Mouse (Mus musculus): ENCODE data around the gene Slc7a1. TPM values are rescaled to one million over a fixed set of nuclear protein-coding genes. Genes with fewer than 3 reads are reported as not detected.

Gene Slc7a1
- total and polyA plus RNA-seq, 3 experiments: 64.1 to 133 (median 80.9) TPM

DNA sequence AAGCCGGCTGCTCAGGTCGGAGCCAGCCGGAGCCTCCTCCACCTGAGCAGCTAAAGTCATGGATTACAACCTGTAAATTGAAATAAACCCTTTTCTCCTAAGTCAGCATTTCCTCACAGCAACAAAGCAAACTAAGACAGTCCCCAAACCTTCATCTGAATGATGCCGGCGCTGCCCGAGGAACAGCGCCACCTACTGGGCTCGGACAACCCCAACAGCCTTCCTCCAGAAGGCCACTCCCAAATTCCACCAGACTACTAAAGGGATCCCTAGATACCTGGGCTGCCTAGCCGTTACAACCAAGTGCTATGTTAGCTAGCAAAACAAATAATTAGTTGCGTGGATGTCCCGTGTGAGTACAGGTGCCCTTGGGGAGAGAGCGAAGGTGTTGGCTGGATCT lies 24.2 kb downstream of the Slc7a1 start:
- no peaks in the 10 kb centered on the region for H3K27me3 ChIP-seq (ENCODE audit: control insufficient read depth in 1 of 2, insufficient read depth in 2 of 2, low read length in 2 of 2)
- TF ChIP-seq TCF12 (IDR thresholded peaks at IDR 0.05; ENCODE audit: low read depth, low read length): no peak
- no peak for TF ChIP-seq MYC (IDR thresholded peaks at IDR 0.05; ENCODE audit: low read depth, low read length)
- TF ChIP-seq CTCF (IDR thresholded peaks at IDR 0.05 in 2 of 3, conservative IDR thresholded peaks at IDR 0.05 in 1 of 3; ENCODE audit: control insufficient read depth in 1 of 3, insufficient read depth in 1 of 3, low read depth in 2 of 3, low read length in 3 of 3, poor library complexity in 1 of 3, severe bottlenecking in 1 of 3): peak; percentile 67 to 88 (median 79)
- TF ChIP-seq ETS1 (IDR thresholded peaks at IDR 0.05; ENCODE audit: low read depth, low read length): no peak
- TF ChIP-seq RAD21 (IDR thresholded peaks at IDR 0.05; ENCODE audit: low read depth, low read length): no peak
- H3K4me1 ChIP-seq (ENCODE audit: control insufficient read depth in 1 of 2, insufficient read depth in 2 of 2, low read length in 2 of 2): peaks cover 16 to 24% of the 10 kb centered on the region in 2 experiments
- peak; percentile 44 for DNase-seq (ENCODE audit: low read depth, low spot score)
- no peaks in the 10 kb centered on the region for H3K9me3 ChIP-seq (replicated peaks; ENCODE audit: insufficient read depth, low read length)
- H3K27ac ChIP-seq (ENCODE audit: control insufficient read depth, low read depth, low read length): no peak overlapping the region
- peaks cover 20 to 39% of the 10 kb centered on the region in 2 experiments for H3K36me3 ChIP-seq (ENCODE audit: control insufficient read depth in 1 of 2, insufficient read depth in 2 of 2, low read length in 2 of 2)
- no peak overlapping the region for H3K4me3 ChIP-seq (ENCODE audit: control insufficient read depth in 1 of 2, insufficient read depth in 1 of 2, low read depth in 2 of 2, low read length in 2 of 2)
- H3K9ac ChIP-seq (ENCODE audit: control insufficient read depth, low read depth, low read length, poor library complexity, severe bottlenecking): no peak overlapping the region
- H3K79me2 ChIP-seq (ENCODE audit: control insufficient read depth, insufficient read depth, low read length, poor library complexity): peaks cover 68% of the 10 kb centered on the region

DNA sequence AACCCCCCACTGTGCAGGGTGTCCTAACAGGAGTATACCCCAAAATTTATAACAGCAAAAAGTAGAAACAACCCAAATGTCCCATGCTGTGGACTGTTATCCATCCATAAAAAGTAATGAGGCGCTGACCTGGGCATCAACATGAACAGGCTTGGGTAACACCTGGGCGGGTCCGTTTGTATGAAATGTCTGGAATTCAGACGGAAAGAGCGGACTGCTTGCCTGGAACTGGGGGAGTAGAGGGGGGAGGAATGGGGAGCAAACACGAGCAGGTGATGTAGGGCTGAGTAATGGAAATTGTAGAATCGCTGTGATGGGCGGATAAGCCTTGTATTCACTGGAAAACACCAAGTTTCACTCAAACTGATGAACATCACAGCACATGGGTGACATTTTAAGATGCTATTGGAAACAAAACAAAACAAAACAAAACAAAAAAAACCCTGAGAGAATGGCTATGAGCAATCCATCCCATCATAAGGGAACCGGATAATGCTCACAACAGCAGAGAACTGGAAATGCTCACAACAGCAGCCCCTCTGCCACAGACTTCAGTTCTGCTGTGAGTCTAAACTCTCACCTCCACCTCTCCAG lies 26.5 kb downstream of the Slc7a1 start:
- H3K36me3 ChIP-seq (ENCODE audit: control insufficient read depth in 1 of 2, insufficient read depth in 2 of 2, low read length in 2 of 2): peaks cover 10 to 56% of the 10 kb centered on the region in 2 experiments
- TF ChIP-seq TAL1 (IDR thresholded peaks at IDR 0.05; ENCODE audit: low read length) (no peak), ZKSCAN1 (IDR thresholded peaks at IDR 0.05; ENCODE audit: low read depth, low read length) (no peak), POLR2A (IDR thresholded peaks at IDR 0.05; ENCODE audit: control insufficient read depth in 1 of 2, insufficient read depth in 1 of 2, low read depth in 1 of 2, low read length in 2 of 2, poor library complexity in 1 of 2) (no peak), RCOR1 (IDR thresholded peaks at IDR 0.05; ENCODE audit: low read depth, low read length) (no peak), CTCF (IDR thresholded peaks at IDR 0.05 in 2 of 3, conservative IDR thresholded peaks at IDR 0.05 in 1 of 3; ENCODE audit: control insufficient read depth in 1 of 3, insufficient read depth in 1 of 3, low read depth in 2 of 3, low read length in 3 of 3, poor library complexity in 1 of 3, severe bottlenecking in 1 of 3) (no peak), CHD1 (IDR thresholded peaks at IDR 0.05; ENCODE audit: low read depth, low read length) (no peak), ZC3H11A (IDR thresholded peaks at IDR 0.05; ENCODE audit: low read depth, low read length) (no peak), MXI1 (IDR thresholded peaks at IDR 0.05; ENCODE audit: low read depth, low read length) (no peak), MYB (IDR thresholded peaks at IDR 0.05; ENCODE audit: low read depth, low read length) (no peak)
- H3K9ac ChIP-seq (ENCODE audit: control insufficient read depth, low read depth, low read length, poor library complexity, severe bottlenecking): no peak overlapping the region
- no peak for DNase-seq (ENCODE audit: low read depth, low spot score)
- peaks cover 85% of the 10 kb centered on the region for H3K79me2 ChIP-seq (ENCODE audit: control insufficient read depth, insufficient read depth, low read length, poor library complexity)
- H3K27ac ChIP-seq (ENCODE audit: control insufficient read depth, low read depth, low read length): no peak overlapping the region
- no peaks in the 10 kb centered on the region for H3K27me3 ChIP-seq (ENCODE audit: control insufficient read depth in 1 of 2, insufficient read depth in 2 of 2, low read length in 2 of 2)
- H3K9me3 ChIP-seq (replicated peaks; ENCODE audit: insufficient read depth, low read length): no peaks in the 10 kb centered on the region
- H3K4me1 ChIP-seq (ENCODE audit: control insufficient read depth in 1 of 2, insufficient read depth in 2 of 2, low read length in 2 of 2): peaks cover 7 to 11% of the 10 kb centered on the region in 2 experiments
- no peak overlapping the region for H3K4me3 ChIP-seq (ENCODE audit: control insufficient read depth in 1 of 2, insufficient read depth in 1 of 2, low read depth in 2 of 2, low read length in 2 of 2)

All from MEL (cell line).